Mouse (Mus musculus) heart, embryonic 11.5 days (tissue): ENCODE data around the gene Gm7247. TPM values are rescaled to one million over a fixed set of nuclear protein-coding genes. Genes with fewer than 3 reads are reported as not detected.
"Not testable (repeated sequence)": the region's sequence is repeated elsewhere in the genome, so short reads cannot be mapped to it uniquely, and the experiment has no call there.

ENCODE experiments used
- ATAC-seq: fragments of 200-750 bp; cut with Nextera tagmentation; replicated peaks from 2 replicates; pipeline ENCODE4 v1.8.0; 2017; ENCODE audit warnings: moderate library complexity; ENCODE audit not compliant: insufficient number of reproducible peaks, low FRiP score, low TSS enrichment
- H3K27ac ChIP-seq: fragments of 300-500 bp; sonication (generic); 2 replicates; pipeline ENCODE4 v1.5.1; 2014; ENCODE audit warnings: mild to moderate bottlenecking, low read depth, low read length
- H3K27me3 ChIP-seq: fragments of 300-500 bp; sonication (generic); 2 replicates; pipeline ENCODE4 v1.6.1; 2014; ENCODE audit warnings: mild to moderate bottlenecking, low read length, mixed read lengths; ENCODE audit not compliant: control insufficient read depth, insufficient read depth
- H3K36me3 ChIP-seq: fragments of 300-500 bp; sonication (generic); 2 replicates; pipeline ENCODE4 v1.6.1; 2014; ENCODE audit warnings: mild to moderate bottlenecking, low read length, moderate library complexity, mixed read lengths; ENCODE audit not compliant: control insufficient read depth, insufficient read depth
- H3K4me1 ChIP-seq: fragments of 300-500 bp; sonication (generic); 2 replicates; pipeline ENCODE4 v1.6.1; 2014; ENCODE audit warnings: low read length; ENCODE audit not compliant: control insufficient read depth, insufficient read depth
- H3K4me2 ChIP-seq: fragments of 300-500 bp; sonication (generic); 2 replicates; pipeline ENCODE4 v1.6.1; 2014; ENCODE audit warnings: mild to moderate bottlenecking, moderate library complexity
- H3K4me3 ChIP-seq: fragments of 300-500 bp; sonication (generic); 2 replicates; pipeline ENCODE4 v1.5.1; 2014; ENCODE audit warnings: low read depth, low read length
- H3K9ac ChIP-seq: fragments of 300-500 bp; sonication (generic); 2 replicates; pipeline ENCODE4 v1.6.1; 2014; ENCODE audit warnings: mild to moderate bottlenecking, low read depth, low read length, moderate library complexity
- H3K9me3 ChIP-seq: fragments of 300-500 bp; sonication (generic); replicated peaks from 2 replicates; pipeline ENCODE4 v1.6.1; 2016; ENCODE audit warnings: low read length; ENCODE audit not compliant: control insufficient read depth
- WGBS: fragments of 180-500 bp; shearing (Covaris S2); extraction: QIAGEN DNeasy Blood & Tissue Kit; methylation state at CpG from one replicate; pipeline ENCODE4 v1.1.7; 2014; ENCODE audit not compliant: insufficient replicate concordance; 5-methylcytosine and 5-hydroxymethylcytosine counted together
- polyA plus RNA-seq: library from polyadenylated mRNA; unstranded; fragments of >200 nt; fragmentation: Nextera tagmentation; extraction: Ambion mirVana; gene quantifications from 2 replicates; pipeline ENCODE4 v1.2.1, GENCODE M21; 2014

The Gm7247 gene
- polyA plus RNA-seq, 1 experiment from 2014 or later, result not detected

DNA sequence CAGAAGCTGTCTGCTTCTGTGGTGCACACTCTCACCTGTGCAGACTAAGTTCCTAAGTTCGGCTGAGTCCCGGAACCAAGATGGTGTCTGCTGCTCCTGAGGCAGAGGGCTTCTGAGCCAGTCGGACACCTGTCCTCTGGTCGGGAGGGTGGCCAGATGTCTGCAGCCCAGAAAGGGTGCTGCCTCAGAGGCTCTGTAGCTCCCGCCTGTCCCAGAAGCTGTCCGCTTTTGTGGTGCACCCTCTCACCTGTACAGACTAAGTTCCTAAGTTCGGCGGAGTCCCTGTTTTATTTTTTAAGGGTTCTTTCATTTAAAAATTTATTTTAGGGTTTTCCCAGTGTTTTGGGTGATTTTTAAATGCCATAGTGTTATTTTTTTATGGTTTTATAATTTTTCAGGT is 145.9 kb downstream of the Gm7247 start:
- H3K4me1 ChIP-seq, result no peaks in the 10 kb centered on the region
- H3K27me3 ChIP-seq, result no peaks in the 10 kb centered on the region
- H3K4me3 ChIP-seq, result no peak overlapping the region
- H3K9me3 ChIP-seq, result no peaks in the 10 kb centered on the region
- no peaks in the 10 kb centered on the region for H3K36me3 ChIP-seq
- no peak overlapping the region for H3K9ac ChIP-seq
- no peak overlapping the region for H3K27ac ChIP-seq
- no peak overlapping the region for H3K4me2 ChIP-seq
- ATAC-seq, result no peak
- 94% methylated on average over 8 of the region's 8 CpGs for WGBS

GRCm38 (mm10) chr14:51552490-51552889 is 190.9 kb downstream of the Gm7247 start, which contains the start of gene Gm5622:
TSS of gene Gm5622 (plus strand) at chr14:51552790.
- WGBS, result 82% methylated on average over 4 of the region's 4 CpGs
- no peak within 1 kb of the TSS for H3K4me3 ChIP-seq
- H3K9ac ChIP-seq, result no peak within 1 kb of the TSS
- no peak within 1 kb of the TSS for H3K4me2 ChIP-seq
- no peaks in the 10 kb centered on the region for H3K9me3 ChIP-seq
- no peaks in the 10 kb centered on the region for H3K27me3 ChIP-seq
- no peak within 1 kb of the TSS for H3K27ac ChIP-seq
- H3K4me1 ChIP-seq, result no peaks in the 10 kb centered on the region
- no peak for ATAC-seq
- no peaks in the 10 kb centered on the region for H3K36me3 ChIP-seq

- ATAC-seq, H3K36me3 ChIP-seq, H3K4me3 ChIP-seq, H3K9ac ChIP-seq, H3K4me1 ChIP-seq, H3K4me2 ChIP-seq, H3K27ac ChIP-seq, H3K9me3 ChIP-seq, H3K27me3 ChIP-seq: not testable (repeated sequence)
- WGBS, result 77% methylated on average over 2 of the region's 2 CpGs
These were observed 212.4 kb downstream of the Gm7247 start, which contains the start of gene Gm17175 for GRCm38 (mm10) chr14:51573963-51574362. TSS of gene Gm17175 (minus strand) at chr14:51574063.

DNA sequence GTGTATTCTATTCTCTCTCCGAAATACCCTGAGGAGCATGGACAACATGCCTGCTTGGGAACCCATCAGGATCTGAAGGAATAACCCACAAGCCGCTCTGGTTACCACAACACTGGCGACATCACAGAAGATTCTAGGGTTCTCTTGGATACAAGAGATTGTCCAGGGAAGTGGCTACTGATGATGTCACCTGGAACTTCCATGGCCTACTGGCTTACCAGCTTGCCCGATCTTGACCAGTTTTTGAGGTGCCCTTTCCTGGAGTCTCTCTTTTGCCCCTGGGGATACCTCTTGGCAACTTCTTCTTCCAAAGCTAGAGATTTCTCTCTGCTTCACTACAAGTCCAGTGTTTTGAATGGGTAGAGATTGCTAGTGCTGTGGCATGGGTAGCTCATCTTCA is 230.5 kb downstream of the Gm7247 start, which contains the start of gene Gm17174:
Gene Gm17174 (minus strand): TSS at position 101 of the 400 bp plus-strand sequence.
- H3K36me3 ChIP-seq, ATAC-seq, H3K4me1 ChIP-seq, H3K9me3 ChIP-seq, H3K4me3 ChIP-seq, H3K4me2 ChIP-seq, H3K27ac ChIP-seq, H3K9ac ChIP-seq, H3K27me3 ChIP-seq: not testable (repeated sequence)
- 91% methylated on average over 4 of the region's 4 CpGs for WGBS

DNA sequence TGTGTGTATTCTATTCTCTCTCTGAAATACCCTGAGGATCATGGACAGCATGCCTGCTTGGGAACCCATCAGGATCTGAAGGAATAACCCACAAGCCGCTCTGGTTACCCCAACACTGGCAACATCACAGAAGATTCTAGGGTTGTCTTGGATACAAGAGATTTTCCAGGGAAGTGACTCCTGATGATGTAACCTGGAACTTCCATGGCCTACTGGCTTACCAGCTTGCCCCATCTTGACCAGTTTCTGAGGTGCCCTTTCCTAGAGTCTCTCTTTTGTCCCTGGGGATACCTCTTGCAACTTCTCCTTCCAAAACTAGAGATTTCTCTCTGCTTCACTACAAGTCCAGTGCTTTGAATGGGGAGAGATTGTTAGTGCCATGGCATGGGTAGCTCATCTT is 249.7 kb downstream of the Gm7247 start, which contains the start of gene Gm17078:
Gene Gm17078 (minus strand): TSS at position 101 of the 400 bp plus-strand sequence.
- 73% methylated on average over 1 of the region's 1 CpGs for WGBS
- no peaks in the 10 kb centered on the region for H3K4me1 ChIP-seq
- H3K4me2 ChIP-seq, result no peak within 1 kb of the TSS
- no peak within 1 kb of the TSS for H3K27ac ChIP-seq
- no peak within 1 kb of the TSS for H3K9ac ChIP-seq
- H3K27me3 ChIP-seq, result no peaks in the 10 kb centered on the region
- no peaks in the 10 kb centered on the region for H3K9me3 ChIP-seq
- no peaks in the 10 kb centered on the region for H3K36me3 ChIP-seq
- no peak within 1 kb of the TSS for H3K4me3 ChIP-seq
- ATAC-seq, result no peak

Other genes starting within 250 kb of the Gm7247 start
- gene Eddm3b, start 247.3 kb upstream of the Gm7247 start, polyA plus RNA-seq, result not detected in 2 replicates
- gene Rnase6, start 237.8 kb upstream of the Gm7247 start, polyA plus RNA-seq, result not detected in 2 replicates
- gene Rnase1, start 215.0 kb upstream of the Gm7247 start, polyA plus RNA-seq, result not detected in 2 replicates
- gene Rnase2b, start 199.5 kb upstream of the Gm7247 start, polyA plus RNA-seq, result not detected in 2 replicates
- gene Ang2, start 162.6 kb upstream of the Gm7247 start, polyA plus RNA-seq, result not detected in 2 replicates
- gene Ear14, start 158.4 kb upstream of the Gm7247 start, polyA plus RNA-seq, result not detected in 2 replicates
- not detected in 2 replicates for gene Rnase2a, start 105.6 kb upstream of the Gm7247 start, polyA plus RNA-seq
- not detected in 2 replicates for gene Vmn2r88, start 49.1 kb downstream of the Gm7247 start, polyA plus RNA-seq
- not detected in 2 replicates for gene Vmn2r89, start 90.1 kb downstream of the Gm7247 start, polyA plus RNA-seq
- 0.13 TPM in 1 of 2 replicates, not detected in the other for gene Gm5622, start 191.0 kb downstream of the Gm7247 start, polyA plus RNA-seq
- gene Gm17175, start 212.3 kb downstream of the Gm7247 start, polyA plus RNA-seq, result not detected in 2 replicates
- not detected in 2 replicates for gene Gm17174, start 230.4 kb downstream of the Gm7247 start, polyA plus RNA-seq
- not detected in 2 replicates for gene Gm17078, start 249.6 kb downstream of the Gm7247 start, polyA plus RNA-seq